Mouse (Mus musculus) CD4-positive naive resting alpha-beta T cell, adult 76 days (primary cell): ENCODE data around the gene Fam45a. TPM values are rescaled to one million over a fixed set of nuclear protein-coding genes. Genes with fewer than 3 reads are reported as not detected.

Experiments used
- total RNA-seq: library from RNA; stranded (reverse); gene quantifications from one replicate; pipeline ENCODE4 v1.2.4, GENCODE M21; 2023

Fam45a gene
- 18.3 TPM for total RNA-seq

GRCm38 (mm10) chr19:60811098-60812035 lies at the start of gene Fam45a:
Gene Fam45a, plus strand, starts transcription at chr19:60811585.

GRCm38 (mm10) chr19:60790551-60791161 lies 20.7 kb upstream of the Fam45a start, which contains the start of gene Eif3a:
Gene Eif3a, minus strand, starts transcription at chr19:60790658.

GRCm38 (mm10) chr19:60860868-60861700 lies 49.7 kb downstream of the Fam45a start, which contains the start of gene Sfxn4:
Gene Sfxn4, minus strand, starts transcription at chr19:60861479.

GRCm38 (mm10) chr19:60874064-60874694 lies 62.8 kb downstream of the Fam45a start, which contains the start of gene Prdx3:
Gene Prdx3, minus strand, starts transcription at chr19:60874556.

Other genes with a start within 250 kb of the Fam45a start
- gene Cacul1, start 230.6 kb upstream of the Fam45a start, total RNA-seq: 66.0 TPM
- 4.2 TPM for gene Nanos1, start 55.6 kb upstream of the Fam45a start, total RNA-seq
- 221 TPM for gene Eif3a, start 20.9 kb upstream of the Fam45a start, total RNA-seq
- 3.0 TPM for gene Sfxn4, start 49.9 kb downstream of the Fam45a start, total RNA-seq
- gene Prdx3, start 63.0 kb downstream of the Fam45a start, total RNA-seq: 42.3 TPM
- gene Grk5, start 78.2 kb downstream of the Fam45a start, total RNA-seq: 5.7 TPM